Mouse (Mus musculus): ENCODE measurements around the gene Atp2a1. TPM values are rescaled to one million over a fixed set of nuclear protein-coding genes. Genes with fewer than 3 reads are reported as not detected.

Gene Atp2a1
- polyA plus RNA-seq, 1 experiment from 2014 or later: 0.33 TPM

DNA sequence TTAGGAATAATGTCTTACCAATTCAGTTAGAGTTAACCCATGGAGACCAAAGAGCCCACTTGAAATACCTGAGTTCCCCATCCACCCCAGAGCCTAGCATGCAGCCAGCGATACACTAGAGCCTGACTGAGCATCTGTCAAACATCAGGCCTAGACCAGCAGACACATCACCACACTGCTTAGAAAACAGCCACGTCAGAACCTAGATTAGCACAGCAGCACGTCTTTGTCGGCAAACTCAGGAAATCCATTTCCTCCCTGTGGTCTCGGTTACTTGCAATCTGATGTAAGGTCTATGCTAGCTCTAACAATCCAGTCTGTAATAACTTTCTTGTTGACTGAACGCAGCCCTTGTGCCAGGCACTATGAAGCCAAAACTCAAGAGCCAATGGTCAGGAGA is 7.2 kb upstream of the Atp2a1 start:
- peaks cover 82% of the 10 kb centered on the region for H3K36me3 ChIP-seq (replicated peaks)
- H3K4me3 ChIP-seq: no peak overlapping the region
- H3K9me3 ChIP-seq: no peaks in the 10 kb centered on the region
- 84% methylated on average over 6 of the region's 6 CpGs for WGBS
- no peaks in the 10 kb centered on the region for H3K27me3 ChIP-seq (ENCODE audit: poor library complexity, severe bottlenecking)
- H3K27ac ChIP-seq: no peak overlapping the region
- H3K4me1 ChIP-seq: peaks cover 16% of the 10 kb centered on the region
- no peak for DNase-seq (ENCODE audit: extremely low spot score, low spot score)

- no peak for DNase-seq (ENCODE audit: extremely low spot score, low spot score)
- WGBS: 93% methylated on average over 18 of the region's 18 CpGs
- Histone ChIP-seq H3K36me3 (replicated peaks) (peaks cover 77% of the 10 kb centered on the region), H3K9me3 (no peaks in the 10 kb centered on the region), H3K4me3 (no peak overlapping the region), H3K27me3 (ENCODE audit: poor library complexity, severe bottlenecking) (no peaks in the 10 kb centered on the region), H3K27ac (no peak overlapping the region), H3K4me1 (peaks cover 11% of the 10 kb centered on the region)
Observed at GRCm38 (mm10) chr7:126467834-126468627, 5.1 kb upstream of the Atp2a1 start.

- 69% methylated on average over 5 of the region's 5 CpGs for WGBS
- peaks cover 13% of the 10 kb centered on the region for H3K4me1 ChIP-seq
- no peak overlapping the region for H3K4me3 ChIP-seq
- H3K27me3 ChIP-seq (ENCODE audit: poor library complexity, severe bottlenecking): no peaks in the 10 kb centered on the region
- peak; percentile 43 for DNase-seq (ENCODE audit: extremely low spot score, low spot score)
- no peak overlapping the region for H3K27ac ChIP-seq
- no peaks in the 10 kb centered on the region for H3K9me3 ChIP-seq
- H3K36me3 ChIP-seq (replicated peaks): peaks cover 70% of the 10 kb centered on the region
Observed at GRCm38 (mm10) chr7:126467271-126467670, 4.4 kb upstream of the Atp2a1 start.

- Histone ChIP-seq H3K36me3 (replicated peaks) (peaks cover 64% of the 10 kb centered on the region), H3K27ac (no peak overlapping the region)
- WGBS: 95% methylated on average over 5 of the region's 5 CpGs
Observed at GRCm38 (mm10) chr7:126466707-126467106, 3.8 kb upstream of the Atp2a1 start.

GRCm38 (mm10) chr7:126466116-126466515 is 3.2 kb upstream of the Atp2a1 start:
- H3K4me3 ChIP-seq: no peak overlapping the region
- 77% methylated on average over 9 of the region's 9 CpGs for WGBS
- H3K27me3 ChIP-seq (ENCODE audit: poor library complexity, severe bottlenecking): no peaks in the 10 kb centered on the region
- H3K4me1 ChIP-seq: peaks cover 13% of the 10 kb centered on the region
- no peaks in the 10 kb centered on the region for H3K9me3 ChIP-seq
- H3K36me3 ChIP-seq (replicated peaks): peaks cover 58% of the 10 kb centered on the region
- H3K27ac ChIP-seq: no peak overlapping the region
- no peak for DNase-seq (ENCODE audit: extremely low spot score, low spot score)

More at GRCm38 (mm10) chr7:126466707-126467106, 3.8 kb upstream of the Atp2a1 start:
- DNase-seq (ENCODE audit: extremely low spot score, low spot score): no peak
- no peak overlapping the region for H3K4me3 ChIP-seq
- H3K4me1 ChIP-seq: peaks cover 13% of the 10 kb centered on the region
- H3K9me3 ChIP-seq: no peaks in the 10 kb centered on the region
- H3K27me3 ChIP-seq (ENCODE audit: poor library complexity, severe bottlenecking): no peaks in the 10 kb centered on the region

- 67% methylated on average over 7 of the region's 7 CpGs for WGBS
- DNase-seq (ENCODE audit: extremely low spot score, low spot score): no peak
- Histone ChIP-seq H3K27ac (no peak overlapping the region), H3K36me3 (replicated peaks) (peaks cover 51% of the 10 kb centered on the region), H3K4me3 (no peak overlapping the region), H3K9me3 (no peaks in the 10 kb centered on the region), H3K4me1 (peaks cover 19% of the 10 kb centered on the region), H3K27me3 (ENCODE audit: poor library complexity, severe bottlenecking) (no peaks in the 10 kb centered on the region)
Observed at GRCm38 (mm10) chr7:126465246-126466030, 2.5 kb upstream of the Atp2a1 start.

DNA sequence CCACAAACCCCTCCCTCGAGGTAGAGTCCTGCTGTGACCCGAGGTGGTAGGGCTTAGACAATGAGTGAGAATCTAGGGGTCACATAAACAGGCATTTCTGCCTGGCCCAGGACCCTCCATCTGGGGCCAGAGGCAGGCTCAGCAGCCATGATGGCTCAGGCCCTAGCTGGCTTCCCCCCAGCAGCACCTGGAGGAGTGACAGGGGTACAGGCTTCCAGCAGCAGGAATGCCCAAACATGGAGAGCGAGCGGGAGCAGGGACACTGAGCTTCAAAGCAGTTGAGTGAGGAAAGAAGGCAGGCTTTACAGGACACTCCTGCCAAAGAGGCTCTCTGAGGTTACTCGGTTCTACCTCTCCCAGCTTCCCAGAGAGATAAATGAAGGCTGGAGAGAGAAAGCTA is 1.9 kb upstream of the Atp2a1 start:
- no peak for DNase-seq (ENCODE audit: extremely low spot score, low spot score)
- Histone ChIP-seq H3K4me1 (peaks cover 19% of the 10 kb centered on the region), H3K27me3 (ENCODE audit: poor library complexity, severe bottlenecking) (no peaks in the 10 kb centered on the region), H3K4me3 (no peak overlapping the region), H3K27ac (0 out of 2 replicates have a peak overlapping the region, but pooled peaks have one; percentile 2), H3K36me3 (replicated peaks) (peaks cover 45% of the 10 kb centered on the region), H3K9me3 (no peaks in the 10 kb centered on the region)
- WGBS: 44% methylated on average over 5 of the region's 5 CpGs

DNA sequence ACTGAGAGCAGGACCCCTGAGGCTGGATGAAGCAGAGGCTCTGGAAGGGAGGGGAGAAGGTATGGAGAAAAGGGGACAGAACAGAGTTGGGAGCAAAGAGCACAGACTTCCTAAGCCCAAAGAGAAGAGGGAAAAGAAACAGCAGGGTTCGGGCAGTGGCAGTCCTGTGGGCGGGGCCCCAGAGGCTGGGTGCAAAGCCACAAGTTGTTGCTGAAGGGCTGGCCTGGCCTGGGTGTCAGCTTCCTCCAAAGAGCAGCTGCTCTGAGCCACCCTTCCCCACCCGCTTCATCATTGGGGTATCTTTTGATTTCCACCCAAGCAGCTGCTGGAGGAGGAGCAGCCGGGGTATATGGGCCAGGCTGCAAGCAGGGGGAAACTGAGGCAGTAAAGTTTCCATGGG is 1.2 kb upstream of the Atp2a1 start:
- Histone ChIP-seq H3K4me1 (peaks cover 19% of the 10 kb centered on the region), H3K27ac (no peak overlapping the region), H3K9me3 (no peaks in the 10 kb centered on the region), H3K27me3 (ENCODE audit: poor library complexity, severe bottlenecking) (no peaks in the 10 kb centered on the region), H3K36me3 (replicated peaks) (peaks cover 38% of the 10 kb centered on the region), H3K4me3 (no peak overlapping the region)
- DNase-seq (ENCODE audit: extremely low spot score, low spot score): no peak
- WGBS: 62% methylated on average over 4 of the region's 4 CpGs

DNA sequence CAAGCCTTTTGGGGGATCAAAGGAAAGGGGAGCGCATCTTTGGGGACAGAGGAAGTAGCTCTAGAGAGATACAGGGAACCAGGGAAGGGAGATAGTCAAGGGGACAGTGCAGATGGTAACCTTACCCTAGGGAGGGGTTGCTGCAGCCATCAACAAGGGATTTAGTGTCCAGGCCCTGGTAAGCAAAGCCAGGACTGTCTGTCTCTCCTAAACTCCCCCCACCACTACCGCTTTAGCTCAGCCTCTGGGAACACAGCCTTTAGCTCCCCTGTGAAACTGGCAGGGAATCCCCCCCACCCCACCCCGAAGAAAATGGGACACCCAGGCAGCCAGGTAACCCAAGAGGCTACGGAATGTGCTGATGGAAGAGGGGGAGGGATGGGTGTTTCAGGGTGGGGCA is 639 bp upstream of the Atp2a1 start:
- H3K4me1 ChIP-seq: peaks cover 19% of the 10 kb centered on the region
- H3K27me3 ChIP-seq (ENCODE audit: poor library complexity, severe bottlenecking): no peaks in the 10 kb centered on the region
- H3K4me3 ChIP-seq: no peak overlapping the region
- no peak for DNase-seq (ENCODE audit: extremely low spot score, low spot score)
- H3K9me3 ChIP-seq: no peaks in the 10 kb centered on the region
- 0 out of 2 replicates have a peak overlapping the region, but pooled peaks have one; percentile 0 for H3K27ac ChIP-seq
- peaks cover 33% of the 10 kb centered on the region for H3K36me3 ChIP-seq (replicated peaks)
- WGBS: 63% methylated on average over 4 of the region's 4 CpGs

- H3K4me3 ChIP-seq: no peak overlapping the region
- H3K27ac ChIP-seq: no peak overlapping the region
- WGBS: 71% methylated on average over 3 of the region's 3 CpGs
- no peaks in the 10 kb centered on the region for H3K27me3 ChIP-seq (ENCODE audit: poor library complexity, severe bottlenecking)
- peaks cover 19% of the 10 kb centered on the region for H3K4me1 ChIP-seq
- H3K36me3 ChIP-seq (replicated peaks): peaks cover 13% of the 10 kb centered on the region
- H3K9me3 ChIP-seq: no peaks in the 10 kb centered on the region
- DNase-seq (ENCODE audit: extremely low spot score, low spot score): no peak
Observed at GRCm38 (mm10) chr7:126461626-126462025, 1.3 kb downstream of the Atp2a1 start.

- 58% methylated on average over 10 of the region's 10 CpGs for WGBS
- Histone ChIP-seq H3K27ac (0 out of 2 replicates have a peak overlapping the region, but pooled peaks have one; percentile 12), H3K36me3 (replicated peaks) (peaks cover 5% of the 10 kb centered on the region), H3K27me3 (ENCODE audit: poor library complexity, severe bottlenecking) (no peaks in the 10 kb centered on the region), H3K4me3 (no peak overlapping the region), H3K4me1 (peaks cover 19% of the 10 kb centered on the region), H3K9me3 (no peaks in the 10 kb centered on the region)
- no peak for DNase-seq (ENCODE audit: extremely low spot score, low spot score)
Observed at GRCm38 (mm10) chr7:126460623-126461399, 2.1 kb downstream of the Atp2a1 start.

DNA sequence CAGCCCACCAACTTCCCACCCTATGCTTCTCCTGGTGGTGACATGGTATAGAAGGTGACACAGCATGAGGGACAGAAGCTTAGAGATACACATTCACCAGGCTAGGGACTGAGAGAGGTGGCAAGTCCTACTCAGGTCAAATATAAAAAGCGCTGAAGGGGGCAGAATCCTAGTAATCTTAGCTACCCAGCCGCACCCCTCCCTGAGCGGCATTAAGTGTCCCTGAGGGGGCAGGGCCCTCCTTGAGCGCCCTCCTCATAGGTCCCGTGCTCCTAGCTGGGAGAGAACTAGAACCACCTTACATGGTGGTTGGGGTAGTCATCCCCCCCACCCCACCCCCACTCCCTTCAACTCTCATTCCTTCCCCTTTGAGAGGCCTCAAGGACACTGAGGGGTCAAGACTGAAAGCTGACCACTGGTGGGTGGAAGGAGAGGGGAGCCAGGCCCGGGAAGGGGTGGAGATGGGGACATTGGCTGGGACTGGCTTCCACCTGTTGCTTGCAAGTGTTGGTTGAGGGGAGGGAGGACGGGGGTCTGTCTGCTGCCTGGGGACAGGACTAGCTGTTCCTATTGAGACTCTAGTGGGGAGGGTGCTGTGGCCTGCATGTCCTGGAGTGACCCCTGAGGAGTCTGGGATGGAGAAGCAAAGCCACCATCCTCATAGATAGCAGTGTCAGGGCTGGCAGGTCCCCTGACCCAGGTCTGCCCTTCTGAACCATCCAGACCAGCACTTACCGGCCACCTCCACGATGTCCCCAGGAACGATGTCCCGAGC is 3.9 kb downstream of the Atp2a1 start:
- DNase-seq (ENCODE audit: extremely low spot score, low spot score): no peak
- WGBS: 87% methylated on average over 11 of the region's 11 CpGs
- Histone ChIP-seq H3K27ac (no peak overlapping the region), H3K9me3 (no peaks in the 10 kb centered on the region), H3K4me1 (peaks cover 18% of the 10 kb centered on the region), H3K27me3 (ENCODE audit: poor library complexity, severe bottlenecking) (no peaks in the 10 kb centered on the region), H3K4me3 (no peak overlapping the region), H3K36me3 (replicated peaks) (no peaks in the 10 kb centered on the region)
